ENCODE assay signal across 8 mouse cellular contexts in genomic region chr19:44692396-44692795, GRCm38 (mm10).
DNase-seq lines count a peak whose midpoint lies in the region; TF ChIP-seq lines count a peak whose summit lies in the region.

No protein-coding gene starts in this region.

- H3K36me3 ChIP-seq in heart, adult 2 months (ENCODE audit: control insufficient read depth, insufficient read depth, low read length), result no peaks in the 10 kb centered on the region

- no peaks in the 10 kb centered on the region for H3K4me1 ChIP-seq in heart, adult 2 months (ENCODE audit: control insufficient read depth, insufficient read depth, low read length)

- H3K79me2 ChIP-seq in heart, adult 2 months (replicated peaks; ENCODE audit: control insufficient read depth, insufficient read depth, low read length), result no peaks in the 10 kb centered on the region

- no peak overlapping the region for H3K4me3 ChIP-seq in heart, adult 2 months

- H3K27me3 ChIP-seq in heart, adult 2 months (ENCODE audit: control insufficient read depth, insufficient read depth, low read length), result peaks cover 4% of the 10 kb centered on the region; the same call in 1 of the 2 replicates

- 2% methylated on average over 17 of the region's 17 CpGs for WGBS in heart, adult 2 months

- TF ChIP-seq EP300 in heart, adult 2 months (IDR thresholded peaks at IDR 0.05; ENCODE audit: insufficient read depth, low read depth, low read length), result no peak

- intact Hi-C loops in heart, postnatal 25 days (cut with DNase I), result no loop called here
- intact Hi-C loops in heart, adult 2 months (cut with DNase I), result no loop called here

- no peak overlapping the region for H3K9ac ChIP-seq in heart, adult 2 months (ENCODE audit: low read depth, low read length)

- H3K27ac ChIP-seq in heart, adult 2 months, result no peak overlapping the region

- TF ChIP-seq POLR2A in heart, adult 2 months (IDR thresholded peaks at IDR 0.05; ENCODE audit: insufficient read depth, low read depth, low read length), result no peak

- DNase-seq in heart, adult 18-20 months, result peak; percentile 21 to 58
- DNase-seq in heart, postnatal 25 days (ENCODE audit: low spot score), result no peak
- peak; percentile 28 for DNase-seq in c-Kit-positive CD71-positive TER-119-negative erythroid progenitor cells, embryonic 14.5 days (ENCODE audit: low read depth)
- peak; percentile 36 to 53 for DNase-seq in heart, adult 2 months
- DNase-seq in kidney, adult 8-10 months, result peak; percentile 54 to 77
- peak; percentile 78 for DNase-seq in lung, postnatal 10 days
- peak; percentile 79 for DNase-seq in retina, postnatal 1 day
- DNase-seq in cerebellum, adult 11-12 months, result no peak

- no peak for TF ChIP-seq CTCF in heart, adult 2 months (IDR thresholded peaks at IDR 0.05)

Comparison
In these comparisons a context has a peak if more than half of its experiments do, and no peak if none do; other contexts are left out.
1. DNase-seq: peak in heart, adult 18-20 months (2 of 2), c-Kit-positive CD71-positive TER-119-negative erythroid progenitor cells, embryonic 14.5 days (single experiment), heart, adult 2 months (2 of 2), kidney, adult 8-10 months (2 of 2), lung, postnatal 10 days (single experiment) and retina, postnatal 1 day (single experiment); none in heart, postnatal 25 days (single experiment) and cerebellum, adult 11-12 months (single experiment).